Mouse (Mus musculus) gastrocnemius, postnatal 14 days (tissue): Measurements from ENCODE around the gene Fzd10. TPM values are rescaled to one million over a fixed set of nuclear protein-coding genes. Genes with fewer than 3 reads are reported as not detected.

Experiments
- total RNA-seq, 2 experiments: library from RNA; stranded (reverse); gene quantifications; 2 replicates each; pipeline ENCODE4 v1.2.3; 2021

Gene Fzd10
- total RNA-seq, 2 experiments from 2014 or later, result 3.7 to 8.9 TPM

Other genes with a start within 250 kb of the Fzd10 start
- gene Tmem132d, start 167.8 kb upstream of the Fzd10 start, total RNA-seq, result under 1 TPM in 1 of 2 experiments, not detected in 1; 0.07 TPM
- under 1 TPM; 0.13 to 0.21 TPM for gene Piwil1, start 101.7 kb downstream of the Fzd10 start, total RNA-seq